Mouse (Mus musculus): ENCODE measurements around the gene Shisa3.

Gene Shisa3

GRCm38 (mm10) chr5:67633138-67633782 is 25.6 kb downstream of the Shisa3 start:
- DNase-seq (ENCODE audit: low spot score) = no peak

- DNase-seq (ENCODE audit: low spot score) = no peak
These were observed 26.2 kb downstream of the Shisa3 start for GRCm38 (mm10) chr5:67633831-67634268.

- DNase-seq (ENCODE audit: low spot score) = no peak
These were observed 26.7 kb downstream of the Shisa3 start for GRCm38 (mm10) chr5:67634339-67634738.

- DNase-seq (ENCODE audit: low spot score) = no peak
These were observed 33.1 kb downstream of the Shisa3 start for GRCm38 (mm10) chr5:67640596-67641312.

- DNase-seq (ENCODE audit: low spot score) = no peak
These were observed 33.9 kb downstream of the Shisa3 start for GRCm38 (mm10) chr5:67641406-67642120.

- no peak for DNase-seq (ENCODE audit: low spot score)
These were observed 36.0 kb downstream of the Shisa3 start for GRCm38 (mm10) chr5:67643537-67644255.

- no peak for DNase-seq (ENCODE audit: low spot score)
These were observed 39.3 kb downstream of the Shisa3 start for GRCm38 (mm10) chr5:67646756-67647529.

- no peak for DNase-seq (ENCODE audit: low spot score)
These were observed 39.9 kb downstream of the Shisa3 start for GRCm38 (mm10) chr5:67647568-67647967.

GRCm38 (mm10) chr5:67649156-67649555 is 41.5 kb downstream of the Shisa3 start:
- no peak for DNase-seq (ENCODE audit: low spot score)

GRCm38 (mm10) chr5:67650021-67650420 is 42.3 kb downstream of the Shisa3 start:
- no peak for DNase-seq (ENCODE audit: low spot score)

- DNase-seq (ENCODE audit: low spot score) = no peak
These were observed 44.8 kb downstream of the Shisa3 start for GRCm38 (mm10) chr5:67652468-67652867.

- no peak for DNase-seq (ENCODE audit: low spot score)
These were observed 45.9 kb downstream of the Shisa3 start for GRCm38 (mm10) chr5:67653543-67653942.

- DNase-seq (ENCODE audit: low spot score) = no peak
These were observed 46.9 kb downstream of the Shisa3 start for GRCm38 (mm10) chr5:67654572-67654971.

- DNase-seq (ENCODE audit: low spot score) = no peak
These were observed 48.2 kb downstream of the Shisa3 start for GRCm38 (mm10) chr5:67655696-67656519.

- DNase-seq (ENCODE audit: low spot score) = no peak
These were observed 49.2 kb downstream of the Shisa3 start for GRCm38 (mm10) chr5:67656821-67657259.

GRCm38 (mm10) chr5:67659864-67660263 is 52.2 kb downstream of the Shisa3 start:
- DNase-seq (ENCODE audit: low spot score) = no peak

GRCm38 (mm10) chr5:67662715-67663114 is 55.0 kb downstream of the Shisa3 start:
- DNase-seq (ENCODE audit: low spot score) = no peak

GRCm38 (mm10) chr5:67669436-67669896 is 61.8 kb downstream of the Shisa3 start:
- no peak for DNase-seq (ENCODE audit: low spot score)

GRCm38 (mm10) chr5:67670158-67670557 is 62.5 kb downstream of the Shisa3 start:
- no peak for DNase-seq (ENCODE audit: low spot score)

- no peak for DNase-seq (ENCODE audit: low spot score)
These were observed 65.3 kb downstream of the Shisa3 start for GRCm38 (mm10) chr5:67673008-67673407.
